Mouse (Mus musculus): ENCODE data around the gene Chmp4b. TPM values are rescaled to one million over a fixed set of nuclear protein-coding genes. Genes with fewer than 3 reads are reported as not detected.

The Chmp4b gene
- total RNA-seq (2015; ENCODE audit: low replicate concordance) (28.0 and 35.7 TPM in 2 replicates), total RNA-seq (2017; ENCODE audit: low replicate concordance) (47.3 and 59.0 TPM in 2 replicates)

- ATAC-seq (replicated peaks; ENCODE audit: low FRiP score, poor library complexity, severe bottlenecking) = no peak
These were observed at the start of gene Chmp4b for GRCm38 (mm10) chr2:154651363-154651762. Chmp4b (plus strand) TSS chr2:154651705.

- ATAC-seq (replicated peaks; ENCODE audit: low FRiP score, poor library complexity, severe bottlenecking) = no peak; the same call in none of the 2 replicates
These were observed 48.4 kb upstream of the Chmp4b start for GRCm38 (mm10) chr2:154603007-154603637.

DNA sequence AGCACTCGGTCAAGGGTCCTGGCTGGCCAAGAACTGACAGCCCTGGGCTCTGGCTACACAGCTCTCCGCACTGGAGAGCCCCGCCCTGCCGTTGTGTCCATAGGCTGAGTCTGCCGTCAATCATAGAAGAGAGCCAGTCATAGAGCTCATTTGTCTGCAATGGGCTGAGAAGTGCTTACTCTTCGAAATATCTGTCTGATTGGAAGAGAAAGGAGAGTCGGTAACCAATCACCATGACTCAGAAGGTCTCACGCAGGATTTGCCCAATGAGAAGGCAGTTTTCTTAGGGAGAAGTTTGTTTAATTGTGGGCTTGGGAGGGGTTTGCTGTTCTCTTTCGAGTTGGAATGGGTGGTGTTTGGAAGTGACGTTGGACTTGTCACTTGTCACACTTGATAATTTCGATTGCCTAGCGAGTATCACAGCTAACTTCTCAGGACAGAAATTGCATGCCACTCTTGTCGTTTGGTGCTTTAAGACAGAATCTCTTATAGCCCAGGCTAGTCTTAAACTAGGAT lies 47.8 kb upstream of the Chmp4b start, which contains the start of gene Pxmp4:
Pxmp4 (minus strand) TSS at position 71 of the 516 bp plus-strand sequence.
- peak; percentile 94 for ATAC-seq (replicated peaks; ENCODE audit: low FRiP score, poor library complexity, severe bottlenecking)

- peak; percentile 16 for ATAC-seq (replicated peaks; ENCODE audit: low FRiP score, poor library complexity, severe bottlenecking)
These were observed 47.3 kb upstream of the Chmp4b start for GRCm38 (mm10) chr2:154604156-154604555.

DNA sequence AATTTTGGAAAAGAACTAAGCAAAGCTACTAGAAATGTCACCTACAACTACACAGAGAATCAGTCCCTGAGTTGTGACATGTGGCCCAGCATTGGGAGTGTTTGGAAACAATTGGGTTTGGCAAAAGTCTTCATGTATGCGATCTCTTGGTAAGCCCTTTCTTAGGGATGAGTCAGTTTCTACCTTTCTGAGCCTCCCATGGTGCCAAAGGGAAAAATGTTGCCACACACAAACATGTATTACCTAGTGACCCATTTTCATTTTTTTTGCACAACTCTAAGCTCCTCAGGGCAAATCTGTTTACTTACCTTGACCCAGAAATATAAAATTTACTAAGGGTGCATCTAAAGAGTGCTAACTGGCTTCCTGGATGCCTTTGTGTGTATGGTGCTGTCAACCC lies 44.5 kb upstream of the Chmp4b start:
- ATAC-seq (replicated peaks; ENCODE audit: low FRiP score, poor library complexity, severe bottlenecking) = no peak

DNA sequence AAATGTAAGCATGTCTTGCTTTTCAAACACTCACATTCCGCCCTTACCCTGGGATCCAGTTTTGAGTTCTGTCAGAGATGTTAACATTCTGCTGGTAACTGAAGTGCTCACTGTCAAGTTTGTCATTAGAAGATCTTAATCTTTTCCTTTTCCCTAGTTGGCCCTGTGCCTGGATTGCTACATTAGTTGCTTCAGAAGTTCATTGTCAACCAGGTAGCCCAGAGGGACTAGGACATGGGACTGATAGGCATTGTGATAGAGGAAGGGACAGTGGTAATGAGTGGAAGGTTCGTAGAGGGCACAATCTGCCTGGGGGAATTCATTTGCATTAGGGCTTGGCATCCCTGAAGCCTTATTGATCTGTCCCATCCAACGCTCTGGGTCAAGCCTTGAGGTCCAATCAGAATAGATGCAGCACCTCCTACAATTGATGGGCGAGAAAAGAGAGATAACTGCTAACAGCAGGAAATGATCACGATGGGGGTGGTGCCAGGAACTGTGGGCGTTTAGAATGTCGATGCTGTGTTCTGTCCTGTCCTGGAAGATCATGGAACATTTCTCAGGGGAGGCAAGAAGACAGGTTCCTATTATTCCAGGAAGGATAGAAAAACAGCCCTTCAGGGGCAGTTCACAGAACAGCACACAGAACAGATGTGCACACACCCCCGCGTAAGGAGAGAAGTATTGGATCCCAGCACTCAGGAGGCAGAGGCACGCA lies 42.3 kb upstream of the Chmp4b start:
- no peak for ATAC-seq (replicated peaks; ENCODE audit: low FRiP score, poor library complexity, severe bottlenecking)

- ATAC-seq (replicated peaks; ENCODE audit: low FRiP score, poor library complexity, severe bottlenecking) = peak; percentile 82
These were observed 38.1 kb upstream of the Chmp4b start, which contains the start of the genes Zfp341 and 4930519P11Rik for GRCm38 (mm10) chr2:154613118-154614115. Zfp341 (plus strand) TSS chr2:154613297. 4930519P11Rik (minus strand) TSS chr2:154613437.

DNA sequence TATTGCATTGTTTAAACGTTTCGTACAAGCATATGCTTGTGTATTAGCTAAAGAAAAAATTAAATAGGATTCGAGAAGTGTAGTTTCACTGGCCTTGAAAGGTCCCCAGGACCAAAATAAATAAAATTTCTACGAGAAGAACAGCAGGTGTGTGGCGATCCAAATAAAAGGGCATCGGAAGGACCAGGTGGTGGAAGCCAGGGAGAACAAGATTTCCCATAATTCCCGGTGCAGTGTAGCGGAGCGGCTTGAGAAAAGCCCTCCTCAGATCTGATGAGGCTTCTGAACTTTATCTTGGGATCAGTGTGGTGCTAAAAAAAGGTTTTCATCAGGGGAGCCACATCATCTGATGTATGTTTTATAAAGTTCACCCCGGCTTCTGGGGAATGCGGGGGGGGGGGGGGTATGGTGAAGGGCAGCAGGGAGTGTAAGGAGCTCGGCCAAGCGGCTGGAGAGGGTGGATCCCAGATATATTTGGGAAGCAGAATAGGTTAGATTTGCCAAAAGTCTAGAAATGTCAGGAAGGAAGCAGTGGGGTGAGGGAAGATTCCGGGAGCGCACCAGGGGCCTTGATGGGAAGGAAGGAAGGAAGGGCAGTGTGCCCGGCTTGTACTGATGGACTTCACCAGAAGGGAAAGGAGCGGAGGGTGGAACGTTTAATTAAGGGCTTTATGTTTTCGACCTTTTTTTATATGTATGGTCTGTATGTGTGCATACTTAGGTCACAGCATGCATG lies 36.5 kb upstream of the Chmp4b start:
- ATAC-seq (replicated peaks; ENCODE audit: low FRiP score, poor library complexity, severe bottlenecking) = no peak

DNA sequence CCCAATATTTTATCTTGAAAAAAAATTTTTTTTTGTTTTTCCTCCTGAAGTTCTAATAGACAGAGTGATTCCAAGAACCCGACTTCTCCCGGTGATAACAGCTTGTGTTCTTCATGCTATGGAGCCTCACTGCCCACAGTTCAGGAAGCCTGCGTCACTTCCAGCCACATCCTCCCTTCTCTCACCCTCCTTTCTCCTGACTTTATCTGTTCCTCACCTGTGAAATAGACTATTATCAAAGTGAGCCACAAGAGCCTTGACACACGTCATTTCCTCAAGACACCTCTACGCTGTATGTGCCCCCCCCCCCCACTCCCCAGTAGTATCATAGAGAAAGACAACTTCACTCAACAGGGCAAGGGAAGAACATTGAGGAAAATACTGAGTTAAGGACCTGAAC lies 35.8 kb upstream of the Chmp4b start:
- no peak for ATAC-seq (replicated peaks; ENCODE audit: low FRiP score, poor library complexity, severe bottlenecking)

DNA sequence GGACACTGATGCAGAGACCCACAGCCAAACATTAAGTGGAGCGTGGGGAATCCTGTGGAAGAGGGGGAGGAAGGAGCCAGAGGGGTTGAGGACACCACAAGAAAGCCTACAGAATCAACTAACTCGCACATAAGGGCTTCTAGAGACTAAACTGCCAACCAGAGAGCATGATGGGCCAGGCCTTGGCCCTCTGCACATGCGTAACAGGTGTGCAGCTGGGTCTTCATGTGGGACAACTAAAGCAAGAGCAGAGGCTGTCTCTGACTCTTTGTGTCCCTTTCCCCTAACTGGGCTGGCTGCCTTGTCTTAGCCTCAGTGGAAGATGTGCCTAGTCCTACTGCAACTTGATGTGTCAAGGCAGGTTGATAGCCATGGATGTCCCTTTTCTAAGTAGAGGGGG lies 34.4 kb upstream of the Chmp4b start:
- no peak for ATAC-seq (replicated peaks; ENCODE audit: low FRiP score, poor library complexity, severe bottlenecking)

DNA sequence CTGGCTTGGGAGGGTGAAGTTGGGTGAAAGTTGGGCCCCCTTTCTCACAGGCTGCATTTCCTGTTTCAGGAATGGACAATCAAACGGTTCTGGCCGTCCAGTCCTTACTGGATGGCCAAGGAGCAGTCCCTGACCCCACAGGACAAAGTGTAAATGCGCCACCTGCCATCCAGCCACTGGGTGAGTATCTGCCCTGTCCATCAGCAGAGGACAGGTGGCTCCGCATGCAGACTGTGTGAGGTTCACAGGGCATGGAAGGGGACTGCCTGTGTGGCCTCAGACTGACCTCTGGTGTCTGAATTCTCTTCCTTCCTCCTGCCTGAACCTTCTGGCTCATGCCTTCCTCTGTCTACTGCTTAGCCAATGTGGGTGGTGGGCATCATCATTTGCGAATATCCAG lies 29.8 kb upstream of the Chmp4b start:
- no peak for ATAC-seq (replicated peaks; ENCODE audit: low FRiP score, poor library complexity, severe bottlenecking)

GRCm38 (mm10) chr2:154624137-154624536 lies 27.4 kb upstream of the Chmp4b start:
- ATAC-seq (replicated peaks; ENCODE audit: low FRiP score, poor library complexity, severe bottlenecking) = no peak

GRCm38 (mm10) chr2:154630531-154630930 lies 21.0 kb upstream of the Chmp4b start:
- no peak for ATAC-seq (replicated peaks; ENCODE audit: low FRiP score, poor library complexity, severe bottlenecking)

GRCm38 (mm10) chr2:154632203-154632780 lies 19.2 kb upstream of the Chmp4b start:
- peak; percentile 72 for ATAC-seq (replicated peaks; ENCODE audit: low FRiP score, poor library complexity, severe bottlenecking)

DNA sequence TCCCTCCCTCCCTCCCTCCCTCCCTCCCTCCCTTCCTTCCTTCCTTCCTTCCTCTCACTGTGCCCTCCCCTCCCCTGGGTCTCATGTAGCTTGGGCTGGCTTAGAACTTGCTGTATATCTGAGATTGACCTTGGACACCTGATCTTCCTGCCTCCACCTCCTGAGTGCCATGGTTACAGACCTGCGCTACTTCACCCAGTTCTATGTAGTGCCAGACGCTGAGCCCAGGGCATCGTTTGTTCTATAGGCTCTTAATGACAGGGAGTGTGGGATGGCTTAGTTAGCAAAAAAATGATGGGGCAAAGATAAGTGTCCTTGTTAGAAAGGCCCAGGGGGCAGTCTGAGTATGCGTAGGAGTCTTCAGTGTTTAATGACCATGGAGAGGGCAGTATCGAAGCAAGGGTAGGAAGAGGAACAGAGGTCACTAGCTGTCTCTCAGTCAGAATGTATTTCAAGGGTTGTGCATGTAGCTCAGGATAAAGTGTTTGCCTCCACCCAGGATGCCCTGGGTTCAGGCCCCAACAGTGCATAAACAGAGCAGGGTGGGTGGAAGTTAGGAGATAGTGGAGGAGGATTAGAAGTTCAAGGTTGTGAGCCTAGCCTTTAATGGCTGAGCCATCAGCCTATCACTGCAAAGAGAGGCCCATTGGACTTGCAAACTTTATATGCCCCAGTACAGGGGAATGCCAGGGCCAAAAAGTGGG lies 18.3 kb upstream of the Chmp4b start:
- ATAC-seq (replicated peaks; ENCODE audit: low FRiP score, poor library complexity, severe bottlenecking) = peak; percentile 44

DNA sequence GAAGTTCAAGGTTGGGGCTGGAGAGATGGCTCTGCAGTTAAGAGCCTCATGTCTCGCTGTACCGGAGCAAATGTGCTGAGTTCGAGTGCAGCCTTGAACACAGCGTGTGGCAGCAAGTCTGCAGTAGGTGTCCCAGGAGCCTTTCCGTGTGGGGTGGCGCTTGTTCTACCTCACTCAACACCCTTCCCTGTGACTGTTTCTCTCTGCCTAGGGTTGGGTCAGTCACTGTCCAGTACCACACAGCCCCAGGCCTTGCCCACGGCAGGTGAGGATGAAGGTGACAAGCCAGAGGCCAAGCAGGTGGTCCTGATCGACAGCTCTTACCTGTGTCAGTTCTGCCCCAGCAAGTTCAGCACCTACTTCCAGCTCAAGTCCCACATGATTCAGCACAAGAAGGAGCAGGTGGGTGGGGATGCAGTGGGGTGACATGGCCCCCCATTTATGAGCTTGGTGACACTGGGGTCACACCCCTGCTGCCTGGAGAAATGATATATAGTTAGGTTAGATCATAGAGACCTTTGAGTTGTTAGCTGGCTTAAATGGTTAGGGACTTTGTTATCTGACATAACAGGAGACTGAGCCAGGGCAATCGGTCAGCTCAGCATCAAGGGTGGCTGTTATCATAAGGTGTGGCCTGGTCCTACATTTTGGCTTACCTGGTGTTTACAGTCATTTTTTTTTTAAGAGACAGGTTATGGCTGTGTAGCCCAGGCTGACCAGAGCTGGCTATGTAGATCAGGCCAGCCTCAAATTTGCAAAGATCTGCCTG lies 17.4 kb upstream of the Chmp4b start:
- peak; percentile 56 for ATAC-seq (replicated peaks; ENCODE audit: low FRiP score, poor library complexity, severe bottlenecking)

DNA sequence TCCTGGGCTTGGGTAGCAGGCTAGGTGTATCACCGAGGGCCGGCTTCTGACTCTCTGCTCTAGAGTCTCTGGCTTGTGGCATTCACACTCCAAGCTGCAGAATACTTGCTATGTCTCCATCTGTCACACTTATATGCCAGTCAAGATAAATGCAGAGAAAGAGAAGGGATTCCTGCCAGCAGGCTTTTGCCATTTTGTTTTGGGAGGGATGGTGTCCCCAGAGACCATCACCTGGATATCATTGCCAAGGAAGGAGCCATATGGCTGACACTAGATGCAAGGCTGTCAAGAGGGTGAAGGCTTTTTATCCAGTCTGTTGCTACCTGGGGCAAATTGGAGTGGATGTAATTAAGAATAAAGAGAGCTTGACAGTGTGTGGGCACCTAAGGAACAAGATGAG lies 15.7 kb upstream of the Chmp4b start:
- no peak for ATAC-seq (replicated peaks; ENCODE audit: low FRiP score, poor library complexity, severe bottlenecking)
